Mouse (Mus musculus): ENCODE measurements around the gene Arid3a.

GRCm38 (mm10) chr10:79921572-79921971, 5.3 kb upstream of the Arid3a start:
- TF ChIP-seq CTCF (IDR thresholded peaks at IDR 0.05; ENCODE audit: control insufficient read depth, insufficient read depth, low read length) = no peak
- no peak for TF ChIP-seq POLR2A (IDR thresholded peaks at IDR 0.05; ENCODE audit: borderline replicate concordance, control insufficient read depth, low read depth, low read length)

Measured in bone marrow, adult 2 months (tissue).